Mouse (Mus musculus) heart, embryonic 13.5 days (tissue): ENCODE data around the gene AC131692.1. TPM values are rescaled to one million over a fixed set of nuclear protein-coding genes. Genes with fewer than 3 reads are reported as not detected.
A peak's percentile ranks its signal among the peaks of the same experiment; 100 is the strongest.
"Not testable (repeated sequence)": the region's sequence is repeated elsewhere in the genome, so short reads cannot be mapped to it uniquely, and the experiment has no call there.

Experiments used
- ATAC-seq: fragments of 200-750 bp; cut with Nextera tagmentation; 2 replicates; pipeline ENCODE4 v1.8.0; 2017; ENCODE audit warnings: moderate TSS enrichment; ENCODE audit not compliant: insufficient number of reproducible peaks, low FRiP score, low TSS enrichment; ENCODE audit errors: extremely low read depth
- H3K27ac ChIP-seq: fragments of 300-500 bp; sonication (generic); replicated peaks from 2 replicates; pipeline ENCODE4 v1.5.1; 2015; ENCODE audit warnings: moderate library complexity, mild to moderate bottlenecking, inconsistent platforms
- H3K27me3 ChIP-seq: fragments of 300-500 bp; sonication (generic); replicated peaks from 2 replicates; pipeline ENCODE4 v1.6.1; 2015; ENCODE audit warnings: mild to moderate bottlenecking, inconsistent platforms
- H3K36me3 ChIP-seq: fragments of 300-500 bp; sonication (generic); 2 replicates; pipeline ENCODE4 v1.6.1; 2015; ENCODE audit warnings: mild to moderate bottlenecking, inconsistent platforms
- H3K4me1 ChIP-seq: fragments of 300-500 bp; sonication (generic); 2 replicates; pipeline ENCODE4 v1.6.1; 2015; ENCODE audit warnings: inconsistent platforms
- H3K4me2 ChIP-seq: fragments of 300-500 bp; sonication (generic); 2 replicates; pipeline ENCODE4 v1.6.1; 2015; ENCODE audit warnings: inconsistent platforms, mild to moderate bottlenecking, moderate library complexity
- H3K4me3 ChIP-seq: fragments of 300-500 bp; sonication (generic); 2 replicates; pipeline ENCODE4 v1.5.1; 2015; ENCODE audit warnings: moderate library complexity, mild to moderate bottlenecking, inconsistent platforms
- H3K9ac ChIP-seq: fragments of 300-500 bp; sonication (generic); 2 replicates; pipeline ENCODE4 v1.6.1; 2015; ENCODE audit warnings: inconsistent platforms, mild to moderate bottlenecking, moderate library complexity
- H3K9me3 ChIP-seq: fragments of 300-500 bp; sonication (generic); 2 replicates; pipeline ENCODE4 v1.6.1; 2016; ENCODE audit warnings: inconsistent platforms
- WGBS: fragments of 180-500 bp; shearing (Covaris S2); methylation state at CpG from one replicate; pipeline ENCODE4 v1.1.7; 2015; ENCODE audit warnings: mixed read lengths; 5-methylcytosine and 5-hydroxymethylcytosine counted together
- polyA plus RNA-seq: library from polyadenylated mRNA; unstranded; fragments of >200 nt; fragmentation: Nextera tagmentation; extraction: Ambion mirVana; gene quantifications from 2 replicates; pipeline ENCODE4 v1.2.1, GENCODE M21; 2015

AC131692.1 gene
- polyA plus RNA-seq, 1 experiment from 2014 or later, result 0.20 TPM

DNA sequence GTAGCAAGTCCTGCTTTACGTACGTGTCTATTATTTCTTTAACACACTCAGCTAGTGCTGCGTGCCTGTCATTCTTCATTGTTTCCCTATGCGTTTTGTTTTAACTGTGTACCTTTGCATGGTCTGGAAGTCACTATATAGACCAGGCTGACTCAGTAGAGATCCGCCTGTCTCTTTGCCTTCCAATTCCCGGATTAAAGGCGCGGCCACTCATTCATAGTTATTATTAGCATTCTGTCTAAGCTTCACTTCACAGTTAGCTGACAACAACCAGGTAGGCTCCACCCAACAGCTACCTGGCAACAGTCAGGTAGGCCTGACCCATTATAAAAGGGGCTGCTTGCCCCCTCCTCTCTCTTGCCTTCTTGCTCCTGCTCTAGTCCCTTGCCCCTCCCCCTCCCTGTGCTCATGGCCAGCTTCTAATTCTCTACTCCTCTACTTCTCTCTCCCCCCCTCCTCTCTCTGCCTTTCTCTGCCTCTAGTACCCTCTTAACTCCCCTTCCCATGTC, 24.5 kb downstream of the AC131692.1 start:
- no peaks in the 10 kb centered on the region for H3K27me3 ChIP-seq
- 2% methylated on average over 8 of the region's 8 CpGs for WGBS
- peak overlapping the region; percentile 92 for H3K4me2 ChIP-seq
- H3K9me3 ChIP-seq, result no peaks in the 10 kb centered on the region
- H3K4me1 ChIP-seq, result peaks cover 22% of the 10 kb centered on the region
- H3K9ac ChIP-seq, result peak overlapping the region; percentile 94
- H3K36me3 ChIP-seq, result peaks cover 48% of the 10 kb centered on the region
- peak overlapping the region; percentile 90 for H3K4me3 ChIP-seq
- no peak for ATAC-seq
- H3K27ac ChIP-seq, result peak overlapping the region; percentile 97

DNA sequence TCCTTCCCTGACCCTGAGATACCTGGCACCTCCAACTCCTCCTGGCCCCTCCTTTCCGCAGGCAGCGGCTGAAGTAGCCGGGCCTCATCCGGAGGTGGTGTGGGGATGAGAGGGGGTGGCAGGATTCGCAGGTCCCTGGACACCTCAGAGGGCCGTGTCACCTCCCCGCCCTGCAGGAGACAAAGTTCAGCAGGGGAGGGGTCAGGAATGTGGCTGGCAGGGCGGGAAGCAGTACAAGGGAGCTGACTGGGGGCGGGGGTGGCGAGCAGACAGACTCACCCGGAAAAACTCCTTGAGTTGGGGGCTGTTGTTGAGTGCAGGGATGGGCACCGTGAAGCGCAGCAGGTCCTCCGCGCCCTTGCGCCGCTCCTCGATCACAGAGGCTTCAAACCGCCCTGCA, 27.5 kb downstream of the AC131692.1 start:
- Histone ChIP-seq H3K36me3 (peaks cover 20% of the 10 kb centered on the region), H3K9ac (peak overlapping the region; percentile 59), H3K4me1 (peaks cover 14% of the 10 kb centered on the region), H3K4me2 (peak overlapping the region; percentile 30; the same call in 1 of the 2 replicates), H3K9me3 (no peaks in the 10 kb centered on the region; the same call in 1 of the 2 replicates), H3K27me3 (no peaks in the 10 kb centered on the region), H3K27ac (no peak overlapping the region), H3K4me3 (no peak overlapping the region)
- 22% methylated on average over 19 of the region's 19 CpGs for WGBS
- ATAC-seq, result no peak

DNA sequence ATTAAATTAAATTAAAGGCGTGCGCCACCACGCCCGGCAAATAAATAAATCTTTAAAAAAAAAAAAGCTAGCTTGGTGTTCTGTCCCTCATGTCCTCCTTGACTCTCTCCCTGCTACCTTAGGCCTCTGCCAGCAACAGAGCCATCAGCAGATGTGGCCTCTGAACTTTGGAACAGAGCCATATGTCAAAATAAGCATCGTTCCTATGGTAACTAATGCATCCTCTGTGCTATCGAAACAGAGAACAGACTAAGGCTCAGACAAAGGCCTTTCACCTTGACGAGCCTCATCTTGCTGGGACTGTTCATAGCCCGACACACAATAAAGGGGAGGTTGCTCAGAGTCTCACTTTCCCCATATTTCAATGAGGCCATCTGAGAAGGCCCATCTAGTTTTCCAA, 29.1 kb downstream of the AC131692.1 start:
- Histone ChIP-seq H3K4me3 (no peak overlapping the region), H3K4me2 (no peak overlapping the region), H3K9ac (no peak overlapping the region; the same call in 1 of the 2 replicates), H3K4me1 (peaks cover 14% of the 10 kb centered on the region), H3K27me3 (no peaks in the 10 kb centered on the region), H3K9me3 (no peaks in the 10 kb centered on the region; the same call in 1 of the 2 replicates), H3K27ac (no peak overlapping the region), H3K36me3 (peaks cover 18% of the 10 kb centered on the region)
- 83% methylated on average over 8 of the region's 8 CpGs for WGBS
- no peak for ATAC-seq

DNA sequence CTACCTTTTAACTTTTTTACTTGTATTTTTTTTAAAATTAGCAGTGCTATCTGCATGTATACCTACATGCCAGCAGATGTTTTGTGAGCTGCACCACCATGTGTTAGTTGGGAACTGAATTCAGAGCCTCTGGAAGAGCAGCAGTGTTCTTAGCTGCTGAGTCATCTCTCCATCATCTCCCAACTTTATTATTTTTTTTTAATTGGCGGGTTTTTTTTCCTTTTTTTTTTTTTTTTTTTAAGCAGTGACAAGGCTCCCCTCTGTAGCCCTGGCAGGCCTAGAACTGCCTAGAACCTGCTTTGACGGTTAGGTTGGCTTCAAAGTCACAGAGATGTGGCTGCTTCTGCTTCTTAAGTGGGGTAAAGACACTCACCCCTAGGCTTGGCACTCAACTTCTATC, 30.7 kb downstream of the AC131692.1 start:
- Histone ChIP-seq H3K36me3 (peaks cover 16% of the 10 kb centered on the region), H3K9me3 (no peaks in the 10 kb centered on the region; the same call in 1 of the 2 replicates), H3K27me3 (no peaks in the 10 kb centered on the region), H3K9ac (no peak overlapping the region), H3K4me1 (peaks cover 13% of the 10 kb centered on the region; the same call in 1 of the 2 replicates), H3K27ac (no peak overlapping the region), H3K4me3 (no peak overlapping the region), H3K4me2 (no peak overlapping the region)
- 75% methylated on average over 2 of the region's 2 CpGs for WGBS
- ATAC-seq, result no peak

DNA sequence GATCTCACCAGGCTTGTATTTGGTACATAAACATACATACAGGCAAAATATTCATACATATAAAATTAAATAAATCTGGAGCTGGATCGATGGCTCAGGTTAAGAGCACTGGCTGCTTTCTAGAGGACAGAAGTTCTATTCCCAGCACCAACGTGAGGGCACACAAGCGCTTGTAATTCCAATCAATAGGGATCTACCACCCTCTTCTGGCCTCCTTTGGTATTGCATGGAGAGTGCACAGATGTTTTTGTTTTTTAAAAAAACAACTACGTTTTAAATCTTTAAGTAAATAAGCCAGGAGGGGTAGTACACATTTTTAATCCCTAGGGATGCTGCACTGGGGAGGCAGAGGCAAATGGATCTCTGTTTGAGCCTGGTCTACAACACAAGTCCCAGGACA, 32.1 kb downstream of the AC131692.1 start:
- H3K4me1 ChIP-seq, result peaks cover 13% of the 10 kb centered on the region; the same call in 1 of the 2 replicates
- 23% methylated on average over 4 of the region's 4 CpGs for WGBS
- no peak overlapping the region for H3K4me3 ChIP-seq
- no peak for ATAC-seq
- H3K4me2 ChIP-seq, result peak overlapping the region; percentile 73; the same call in 1 of the 2 replicates
- H3K9me3 ChIP-seq, result no peaks in the 10 kb centered on the region; the same call in 1 of the 2 replicates
- no peak overlapping the region for H3K27ac ChIP-seq
- peaks cover 3% of the 10 kb centered on the region for H3K36me3 ChIP-seq
- H3K27me3 ChIP-seq, result no peaks in the 10 kb centered on the region
- no peak overlapping the region for H3K9ac ChIP-seq

DNA sequence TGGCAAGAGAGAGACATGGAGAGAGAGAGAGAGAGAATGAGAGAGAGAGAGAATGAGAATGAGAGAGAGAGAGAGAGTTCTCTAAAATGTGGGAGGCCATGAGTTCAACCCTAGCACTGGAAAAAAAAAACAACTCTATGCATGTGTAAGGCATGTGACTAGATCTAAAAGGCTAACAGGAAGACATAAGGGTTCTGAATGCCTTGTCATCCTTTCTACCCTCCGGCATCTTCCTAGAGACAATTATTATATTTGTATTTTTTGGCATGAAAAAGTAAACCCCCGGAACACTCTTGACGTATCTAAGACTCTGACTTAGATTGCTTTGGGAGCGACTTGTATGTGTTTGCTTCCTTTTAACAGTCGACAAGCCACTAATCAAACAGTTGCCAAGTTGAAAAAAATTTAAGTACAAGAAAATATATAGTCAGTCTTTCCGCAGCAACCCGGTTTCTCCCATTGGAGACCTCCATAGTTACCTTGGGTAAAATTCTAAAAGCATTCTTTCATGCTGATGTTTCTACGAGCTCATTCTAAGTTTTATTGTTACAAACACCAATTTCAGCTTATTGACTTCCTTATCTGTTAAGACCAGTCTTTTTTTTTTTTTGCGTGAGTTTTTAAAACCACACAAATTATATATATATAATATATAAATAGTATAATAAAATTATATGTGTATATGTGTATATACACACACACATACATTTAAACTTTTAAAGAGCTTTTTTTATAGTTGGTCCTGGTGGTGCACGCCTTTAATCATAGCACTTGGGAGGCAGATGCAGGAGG, 32.8 kb downstream of the AC131692.1 start:
- no peaks in the 10 kb centered on the region for H3K27me3 ChIP-seq
- no peaks in the 10 kb centered on the region for H3K36me3 ChIP-seq
- H3K4me3 ChIP-seq, result peak overlapping the region; percentile 63
- no peak for ATAC-seq
- 69% methylated on average over 10 of the region's 10 CpGs for WGBS
- H3K4me1 ChIP-seq, result peaks cover 13% of the 10 kb centered on the region; the same call in 1 of the 2 replicates
- H3K9me3 ChIP-seq, result no peaks in the 10 kb centered on the region; the same call in 1 of the 2 replicates
- peak overlapping the region; percentile 90 for H3K27ac ChIP-seq
- peak overlapping the region; percentile 83 for H3K9ac ChIP-seq
- H3K4me2 ChIP-seq, result peak overlapping the region; percentile 73

DNA sequence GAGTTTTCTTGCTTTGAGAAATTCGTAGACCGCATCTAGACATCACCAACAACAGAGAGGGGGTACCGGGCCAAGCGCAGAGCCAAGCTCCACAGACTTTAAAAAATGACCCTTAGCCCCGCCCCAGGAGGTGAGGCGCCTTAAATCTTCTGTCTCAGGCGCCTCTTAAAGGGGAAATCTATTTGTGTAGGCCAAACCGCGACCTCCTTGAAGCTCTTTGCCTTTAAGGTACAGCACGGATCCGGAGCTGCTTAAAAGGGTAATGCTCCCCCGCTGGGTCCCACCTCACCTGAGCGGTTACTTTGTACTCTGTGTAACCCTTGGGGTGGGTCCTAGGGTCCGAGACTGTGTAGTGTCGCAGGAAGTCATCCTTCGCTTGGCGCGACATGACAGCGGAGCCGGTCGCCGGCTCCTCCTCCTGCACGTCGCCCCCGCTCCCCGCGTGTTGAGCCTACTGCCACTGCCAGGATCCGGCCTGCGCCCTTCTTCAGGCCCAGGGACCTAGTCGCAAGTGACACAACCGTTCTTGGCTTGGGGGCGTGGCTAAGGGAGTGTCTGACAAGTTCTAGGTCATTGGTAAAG, 33.6 kb downstream of the AC131692.1 start, which contains the start of gene Snx15:
Snx15 (minus strand) TSS at position 545 of the 582 bp plus-strand sequence.
- Histone ChIP-seq H3K4me1 (peaks cover 13% of the 10 kb centered on the region), H3K4me3 (peak within 1 kb of the TSS; percentile 63), H3K9me3 (no peaks in the 10 kb centered on the region; the same call in 1 of the 2 replicates), H3K27ac (peak within 1 kb of the TSS; percentile 90), H3K27me3 (no peaks in the 10 kb centered on the region), H3K9ac (peak within 1 kb of the TSS; percentile 83), H3K36me3 (no peaks in the 10 kb centered on the region), H3K4me2 (peak within 1 kb of the TSS; percentile 73)
- WGBS, result 0% methylated on average over 32 of the region's 32 CpGs
- ATAC-seq, result peak; percentile 90

DNA sequence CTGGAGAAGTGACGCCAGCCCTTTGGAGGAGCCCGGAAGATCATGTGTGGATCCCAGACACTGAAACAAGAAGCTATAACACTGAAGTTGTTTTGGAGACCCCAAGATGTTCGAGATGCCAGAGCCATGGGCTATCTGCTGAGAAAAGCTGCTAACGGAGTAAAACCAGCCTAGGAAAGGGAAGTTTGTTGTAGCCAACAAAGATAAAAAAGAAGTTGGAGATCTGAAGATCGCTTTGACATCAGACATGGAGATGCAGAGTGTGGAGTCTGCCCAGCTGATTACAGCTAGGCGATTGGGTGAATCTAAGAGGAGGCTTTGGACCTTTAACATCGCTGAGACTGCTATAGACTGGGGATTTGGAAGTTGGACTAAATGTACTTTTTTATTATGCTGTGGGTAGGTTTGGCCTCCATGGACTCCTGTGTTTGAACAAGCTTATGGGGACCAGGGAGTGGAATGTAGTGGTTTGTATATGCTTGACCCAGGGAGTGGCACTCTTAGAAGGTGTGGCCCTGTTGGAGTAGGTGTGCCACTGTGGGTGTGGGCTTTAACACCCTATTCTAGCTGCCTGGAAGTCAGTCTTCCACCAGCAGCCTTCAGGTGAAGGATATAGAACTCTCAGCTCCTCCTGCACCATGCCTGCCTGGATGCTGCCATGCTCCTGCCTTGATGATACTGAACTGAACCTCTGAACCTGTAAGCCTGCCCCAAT, 36.4 kb downstream of the AC131692.1 start:
- H3K9me3 ChIP-seq, ATAC-seq, H3K27ac ChIP-seq, H3K27me3 ChIP-seq, H3K4me2 ChIP-seq, H3K9ac ChIP-seq, H3K4me3 ChIP-seq: not testable (repeated sequence)
- WGBS, result 75% methylated on average over 7 of the region's 7 CpGs
- peaks cover 13% of the 10 kb centered on the region for H3K4me1 ChIP-seq
- peaks cover 16% of the 10 kb centered on the region for H3K36me3 ChIP-seq

DNA sequence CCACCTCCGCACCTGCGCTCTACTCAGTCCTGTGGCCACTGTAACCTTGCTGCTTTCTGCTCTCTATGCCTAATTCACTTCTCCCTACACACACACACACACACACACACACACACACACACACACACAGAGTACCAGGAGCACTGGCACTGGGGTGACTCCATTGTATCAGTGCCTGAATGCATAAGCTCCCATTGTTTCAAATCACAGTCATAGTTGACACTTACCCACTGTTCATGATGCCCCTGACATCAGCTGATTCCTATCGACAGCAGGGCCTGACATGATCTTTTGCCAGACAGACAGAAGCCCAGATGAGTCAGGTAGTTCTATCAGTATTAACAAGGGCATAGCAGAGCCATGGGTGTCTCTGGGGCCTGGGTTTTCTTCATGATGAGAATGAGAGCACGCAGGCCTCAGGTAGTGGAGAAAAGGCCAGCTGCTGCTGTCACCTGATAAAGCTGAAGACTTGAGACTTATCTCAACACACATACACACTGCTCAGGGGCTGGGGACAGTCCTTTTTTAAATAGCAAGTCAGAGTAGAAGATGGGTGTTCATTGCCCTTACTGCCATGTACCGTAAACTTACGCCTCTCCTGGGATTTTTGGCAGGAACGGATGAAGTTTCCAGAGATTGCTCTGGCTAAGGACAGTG, 38.1 kb downstream of the AC131692.1 start:
- H3K4me1 ChIP-seq, result peaks cover 8% of the 10 kb centered on the region
- H3K4me2 ChIP-seq, result 0 out of 2 replicates have a peak overlapping the region, but pooled peaks have one; percentile 11
- H3K36me3 ChIP-seq, result peaks cover 31% of the 10 kb centered on the region
- no peak overlapping the region for H3K9ac ChIP-seq
- H3K4me3 ChIP-seq, result no peak overlapping the region
- no peaks in the 10 kb centered on the region for H3K9me3 ChIP-seq
- H3K27me3 ChIP-seq, result no peaks in the 10 kb centered on the region
- no peak overlapping the region; the same call in 1 of the 2 replicates for H3K27ac ChIP-seq
- no peak for ATAC-seq
- 77% methylated on average over 7 of the region's 7 CpGs for WGBS

DNA sequence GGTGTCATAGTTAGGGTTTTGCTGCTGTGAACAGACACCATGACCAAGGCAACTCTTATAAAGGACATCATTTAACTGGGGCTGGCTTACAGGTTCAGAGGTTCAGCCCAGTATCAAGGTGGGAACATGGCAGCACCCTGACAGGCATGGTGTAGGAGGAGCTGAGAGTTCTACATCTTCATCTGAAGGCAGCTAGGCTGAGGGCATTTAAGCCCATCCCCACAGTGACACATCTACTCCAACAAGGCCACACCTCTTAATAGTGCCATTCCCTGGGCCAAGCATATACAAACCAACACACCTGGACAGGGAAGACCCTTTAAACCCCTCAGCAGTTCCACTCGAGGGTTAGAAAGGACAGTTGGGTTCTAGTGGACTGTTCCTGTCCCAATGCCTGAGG, 39.0 kb downstream of the AC131692.1 start:
- H3K4me2 ChIP-seq, result peak overlapping the region; percentile 11; the same call in 1 of the 2 replicates
- not testable (repeated sequence) for H3K9ac ChIP-seq, H3K27ac ChIP-seq, ATAC-seq, H3K9me3 ChIP-seq, H3K4me1 ChIP-seq, H3K27me3 ChIP-seq, H3K4me3 ChIP-seq
- WGBS, result 31% methylated on average over 1 of the region's 1 CpGs
- H3K36me3 ChIP-seq, result peaks cover 40% of the 10 kb centered on the region
